Mouse (Mus musculus): ENCODE results near the gene Wfdc8.
"Not testable (repeated sequence)": the region's sequence is repeated elsewhere in the genome, so short reads cannot be mapped to it uniquely, and the experiment has no call there.

The Wfdc8 gene

DNA sequence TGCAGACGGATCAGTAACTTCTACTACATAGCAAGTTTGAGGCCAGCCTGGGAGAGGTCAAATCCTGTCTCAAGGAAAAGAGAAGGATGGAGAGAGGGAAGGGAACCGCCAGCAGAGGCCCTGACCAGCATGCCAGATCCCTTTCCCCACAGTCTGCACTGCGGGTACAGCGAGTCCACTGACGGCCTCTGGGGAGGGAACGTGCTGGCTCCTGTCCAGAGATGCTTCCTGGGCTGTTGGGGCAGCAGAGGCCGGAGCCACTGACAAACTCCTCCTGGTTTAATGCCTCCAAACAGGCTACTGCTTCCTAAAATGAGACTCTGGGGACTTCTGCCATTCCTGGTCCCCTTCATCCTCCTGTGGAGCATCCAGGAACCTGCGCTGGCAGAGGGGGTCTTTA lies at the start of gene Wfdc8, which contains the start of gene Wfdc6b:
Gene Wfdc8, minus strand, starts transcription at position 156 of the 400 bp plus-strand sequence.
Gene Wfdc6b, plus strand, starts transcription at position 52 of the 400 bp plus-strand sequence.
- DNase-seq (ENCODE audit: low spot score in 2 of 2) = not testable (repeated sequence)

DNA sequence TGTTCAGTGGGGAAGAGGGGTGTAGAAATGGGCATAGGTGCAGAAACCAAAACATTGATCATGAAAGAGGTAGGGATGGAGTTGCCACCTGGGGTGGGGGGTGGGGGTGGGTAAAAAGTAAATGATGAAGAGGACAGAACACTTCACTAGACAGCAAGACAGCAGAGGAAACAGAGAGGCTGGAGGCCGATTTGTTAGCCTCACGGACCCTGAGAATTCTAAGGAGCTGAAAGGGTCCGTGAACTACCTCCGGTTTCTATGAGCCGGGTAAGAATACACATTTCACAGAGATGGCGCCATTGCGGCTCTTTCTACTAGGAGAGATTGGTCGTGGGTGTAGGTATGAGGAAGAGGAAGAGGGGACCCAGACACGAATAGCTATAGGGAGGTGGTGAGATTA lies 43.1 kb upstream of the Wfdc8 start, which contains the start of gene Wfdc9:
Gene Wfdc9, minus strand, starts transcription at position 101 of the 400 bp plus-strand sequence.
- no peak for DNase-seq (ENCODE audit: low spot score in 2 of 2)

DNA sequence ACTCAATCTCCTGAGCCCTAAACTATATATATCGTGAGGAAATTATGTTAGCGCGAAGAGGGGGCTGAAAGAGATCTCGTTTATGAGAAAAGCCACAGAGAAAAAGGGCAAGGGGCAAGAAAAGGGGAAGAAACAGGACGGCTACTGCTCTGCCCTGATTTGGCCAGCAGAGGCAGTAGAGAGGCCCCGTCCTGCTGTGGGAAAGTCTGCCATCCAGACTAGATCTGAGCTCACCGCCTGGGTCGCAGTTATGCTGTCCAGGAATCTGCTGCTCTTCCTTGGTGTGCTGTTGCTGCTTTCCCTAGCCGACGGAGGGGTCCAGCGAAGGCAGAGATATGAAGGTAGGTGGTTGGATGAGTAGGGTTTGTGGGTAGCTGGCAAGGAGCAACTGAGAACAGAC lies 42.4 kb upstream of the Wfdc8 start, which contains the start of gene Wfdc10:
Gene Wfdc10, plus strand, starts transcription at position 189 of the 400 bp plus-strand sequence.
- peak; percentile 49 to 82 for DNase-seq (ENCODE audit: low spot score in 2 of 2)

DNA sequence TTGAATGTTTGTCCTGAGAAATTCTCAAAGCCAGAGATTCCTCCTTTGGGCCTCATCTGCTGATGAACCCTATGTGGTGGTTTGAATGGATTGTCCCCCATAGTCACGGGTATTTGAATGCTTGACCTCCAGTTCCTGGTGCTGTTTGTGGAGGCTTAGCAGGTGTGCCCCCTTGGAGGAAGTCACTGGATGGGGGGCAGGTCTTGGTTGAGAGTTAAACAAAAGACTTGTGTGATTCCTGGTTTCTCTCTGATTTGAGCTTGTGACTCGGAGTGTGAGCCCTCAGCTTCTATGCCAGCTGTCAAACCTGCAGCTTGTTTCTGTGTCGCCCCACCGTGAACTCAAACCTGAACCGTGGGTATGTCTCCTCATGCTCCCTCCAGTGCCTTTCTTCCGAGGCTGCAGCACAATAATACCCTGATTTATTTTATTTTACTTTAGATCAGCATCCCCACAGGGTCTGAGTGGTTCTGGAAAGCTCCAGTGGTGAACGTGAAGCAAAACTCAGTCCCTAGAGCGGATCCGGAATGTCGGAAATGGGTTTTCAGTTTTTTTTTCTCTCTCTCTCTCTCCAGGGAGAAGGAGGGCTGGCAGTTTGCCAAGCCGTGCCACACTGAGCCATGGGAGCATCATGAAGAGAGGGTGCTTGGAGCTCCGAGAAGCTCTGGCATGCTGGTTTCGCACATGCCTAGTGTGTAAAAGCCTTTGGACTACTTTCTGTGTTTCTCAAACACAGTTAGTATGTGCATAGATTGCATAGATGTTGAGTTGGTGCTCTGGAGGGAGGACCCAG lies 28.7 kb upstream of the Wfdc8 start:
- DNase-seq (ENCODE audit: low spot score in 2 of 2) = no peak

DNA sequence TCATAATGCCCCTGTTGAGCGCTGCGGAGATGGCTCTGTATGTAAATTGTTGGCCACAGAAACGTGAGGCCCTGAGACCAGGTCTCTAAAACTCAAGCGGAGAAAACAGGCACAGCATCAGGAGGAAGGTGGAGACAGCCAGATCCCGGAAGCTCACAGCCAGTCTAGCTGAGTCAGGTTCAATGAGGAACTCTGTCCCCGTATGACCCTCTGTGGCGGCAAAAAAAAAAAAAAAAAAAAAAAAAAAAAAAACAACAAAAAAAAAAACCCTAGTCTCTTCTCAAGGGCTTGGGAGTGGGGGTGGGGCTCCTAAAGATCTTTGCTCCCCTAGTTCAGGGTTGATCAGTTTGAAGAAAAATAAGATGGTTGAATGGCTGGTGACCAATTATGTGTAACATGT lies 27.7 kb upstream of the Wfdc8 start:
- DNase-seq (ENCODE audit: low spot score in 2 of 2) = no peak

DNA sequence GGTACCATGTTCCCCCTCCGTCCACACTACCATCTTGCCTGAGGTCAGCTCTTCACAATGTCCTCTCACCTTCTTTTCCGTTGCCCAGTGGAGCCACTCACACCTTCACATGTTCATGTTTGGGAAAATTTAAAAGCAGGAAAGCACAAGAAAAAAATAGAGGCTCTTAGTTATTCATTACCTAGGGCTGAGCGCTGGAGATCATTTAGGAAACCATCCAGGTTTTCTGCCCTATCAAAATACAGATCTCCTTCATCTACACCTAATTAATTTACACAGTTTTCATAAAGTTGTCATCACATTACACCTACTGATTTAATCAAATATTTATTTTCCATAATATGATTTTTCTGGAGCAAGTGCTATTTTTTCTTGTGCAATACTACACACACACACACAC lies 25.3 kb upstream of the Wfdc8 start, which contains the start of gene Wfdc16:
Gene Wfdc16, minus strand, starts transcription at position 101 of the 400 bp plus-strand sequence.
- DNase-seq (ENCODE audit: low spot score in 2 of 2) = no peak

DNA sequence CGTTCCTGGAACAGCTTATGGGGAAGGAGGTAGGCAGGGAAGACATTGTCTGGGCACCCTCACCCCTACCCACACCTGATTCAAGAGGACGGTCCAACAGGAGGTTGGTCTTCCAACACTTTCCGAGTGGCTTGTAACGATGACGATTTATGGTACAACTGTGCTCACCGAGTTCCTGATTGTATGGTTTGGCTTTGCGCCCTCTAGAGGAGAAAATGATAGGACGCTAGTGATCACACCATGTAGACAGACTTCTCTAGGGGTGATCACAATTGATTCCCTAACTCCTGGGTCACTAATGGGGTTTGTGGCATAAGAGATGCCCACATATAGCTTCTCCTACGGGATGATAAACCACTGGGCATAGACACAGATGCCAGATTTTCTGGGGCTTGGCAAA lies 21.8 kb upstream of the Wfdc8 start:
- DNase-seq (ENCODE audit: low spot score in 2 of 2) = no peak

DNA sequence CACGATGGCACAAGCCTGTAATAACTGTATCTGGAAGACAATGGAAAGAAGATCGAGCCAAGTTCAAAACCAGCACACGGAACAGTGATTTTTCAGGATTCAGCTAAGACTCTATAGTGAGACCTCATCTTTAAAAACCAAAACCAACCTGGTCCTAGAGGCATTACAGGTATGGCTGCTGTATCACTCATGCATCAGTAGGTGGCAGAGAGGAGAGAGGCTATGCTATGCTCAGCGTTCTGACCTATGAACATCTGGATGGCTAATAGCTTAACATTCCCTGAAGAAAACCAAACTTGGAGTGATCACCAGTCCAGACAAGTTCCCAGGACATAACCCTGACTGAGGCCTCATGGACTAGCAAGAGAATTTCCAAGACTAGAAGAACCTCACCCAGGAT lies 8.3 kb upstream of the Wfdc8 start:
- DNase-seq (ENCODE audit: low spot score in 2 of 2) = no peak

DNA sequence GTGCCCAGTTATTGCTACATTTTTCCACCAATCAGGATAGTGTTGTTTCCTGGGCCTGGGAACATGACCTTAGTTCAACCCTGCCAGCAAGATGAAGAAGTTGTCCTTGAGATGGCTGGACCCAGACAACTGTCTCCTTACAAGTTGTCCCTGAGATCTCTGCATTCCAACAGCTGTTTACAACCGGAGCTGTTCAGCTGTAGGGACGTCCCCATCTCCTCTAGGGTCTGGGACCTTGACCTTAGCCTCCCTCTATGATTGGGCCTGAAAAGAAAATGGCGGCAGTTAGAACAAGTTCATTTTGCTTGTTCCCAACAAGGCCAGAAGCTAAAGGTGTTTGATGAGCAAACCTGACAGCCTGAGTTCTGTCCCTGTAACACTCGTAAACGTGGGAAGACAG lies 5.6 kb upstream of the Wfdc8 start:
- DNase-seq (ENCODE audit: low spot score in 2 of 2) = no peak

DNA sequence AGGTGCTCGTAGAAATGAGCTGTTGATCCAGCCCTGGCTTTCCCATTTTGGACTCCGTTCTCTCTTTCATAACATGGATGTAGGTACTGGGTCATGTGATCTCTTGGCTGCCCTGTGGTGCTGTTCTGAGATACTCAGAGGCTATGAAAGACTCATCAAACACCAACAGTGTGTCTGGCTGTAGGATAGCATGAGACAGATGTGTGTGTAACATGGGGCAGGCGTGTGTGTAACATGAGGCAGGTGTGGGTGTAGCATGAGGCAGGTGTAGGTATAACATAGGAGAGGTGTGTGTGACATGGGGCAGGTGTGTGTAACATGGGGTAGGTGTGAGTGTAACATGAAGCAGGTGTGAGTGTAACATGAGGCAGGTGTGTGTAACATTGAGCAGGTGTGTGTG lies 2.0 kb upstream of the Wfdc8 start:
- DNase-seq (ENCODE audit: low spot score in 2 of 2) = no peak

DNA sequence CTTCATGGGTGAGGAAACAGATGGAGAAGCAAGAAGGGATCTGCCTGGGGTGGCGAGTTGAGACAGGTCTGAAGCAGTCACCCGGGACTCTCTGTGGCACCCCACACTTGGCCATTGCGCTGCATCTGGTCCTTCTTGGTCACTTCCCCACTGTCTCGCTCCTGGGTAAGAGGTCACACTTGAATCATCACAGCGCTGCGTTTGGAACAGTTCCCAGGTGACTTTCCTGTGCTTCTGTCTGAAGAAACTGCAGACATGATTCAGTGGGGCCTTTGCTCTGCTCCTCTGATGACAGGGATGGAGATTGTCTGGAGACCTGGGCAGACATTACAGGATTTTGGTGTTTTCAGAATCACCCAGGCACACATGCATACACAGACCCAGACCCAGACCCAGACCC lies 4.6 kb downstream of the Wfdc8 start:
- DNase-seq (ENCODE audit: low spot score in 2 of 2) = no peak

DNA sequence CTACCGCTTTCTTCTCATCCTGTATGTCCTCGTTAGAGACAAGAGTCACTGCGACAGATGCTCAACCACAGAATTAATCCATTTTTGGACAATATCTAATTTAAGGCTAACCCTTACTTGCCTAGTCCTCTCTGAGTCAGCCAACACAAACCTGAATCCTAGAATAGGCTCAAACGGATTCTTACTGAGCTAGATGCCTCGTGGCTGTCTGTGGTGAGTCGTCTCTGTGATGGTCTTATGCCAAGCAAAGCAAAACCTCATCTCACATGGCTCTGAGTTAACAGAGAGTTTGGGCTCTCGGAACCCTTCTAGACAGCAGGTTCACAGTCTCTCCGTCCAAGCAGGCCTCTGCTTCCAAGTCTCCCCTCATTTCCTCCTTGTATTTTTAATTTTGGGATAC lies 9.0 kb downstream of the Wfdc8 start:
- DNase-seq (ENCODE audit: low spot score in 2 of 2) = no peak

DNA sequence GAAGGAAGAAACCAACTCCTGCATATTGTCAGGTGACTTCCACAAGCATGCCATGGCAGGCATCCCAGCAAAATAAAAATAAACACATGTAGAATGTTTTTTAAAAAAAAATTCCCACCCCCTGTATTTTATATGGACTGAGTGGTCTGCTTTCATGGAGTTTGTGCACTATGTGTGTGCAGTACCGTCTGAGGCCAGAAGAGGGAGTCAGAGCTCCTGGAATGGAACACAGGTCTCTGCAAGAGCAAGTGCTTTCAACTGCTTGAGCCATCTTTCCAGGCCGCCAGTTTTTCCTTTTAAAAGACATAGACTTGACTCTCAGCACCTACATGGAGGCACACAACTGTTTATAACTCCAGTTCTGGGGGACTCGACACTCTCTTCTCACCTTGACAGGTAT lies 9.9 kb downstream of the Wfdc8 start:
- DNase-seq (ENCODE audit: low spot score in 2 of 2) = no peak

DNA sequence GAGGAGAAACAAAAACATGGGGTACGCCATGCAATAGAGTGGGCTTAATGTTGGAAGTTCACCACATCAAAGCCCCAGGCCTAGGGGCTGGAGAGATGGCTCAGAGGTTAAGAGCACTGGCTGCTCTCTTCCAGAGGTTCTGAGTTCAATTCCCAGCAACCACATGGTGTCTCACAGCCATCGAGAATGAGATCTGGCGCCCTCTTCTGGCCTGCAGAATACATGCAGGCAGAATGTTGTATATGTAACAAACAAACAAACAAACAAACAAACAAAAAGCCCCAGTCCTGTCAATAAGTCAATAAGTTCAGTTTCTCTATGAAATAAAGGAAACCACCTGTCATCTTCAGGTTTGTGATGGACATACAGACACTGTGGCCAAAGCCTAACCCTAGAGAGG lies 13.2 kb downstream of the Wfdc8 start:
- DNase-seq (ENCODE audit: low spot score in 2 of 2) = no peak

DNA sequence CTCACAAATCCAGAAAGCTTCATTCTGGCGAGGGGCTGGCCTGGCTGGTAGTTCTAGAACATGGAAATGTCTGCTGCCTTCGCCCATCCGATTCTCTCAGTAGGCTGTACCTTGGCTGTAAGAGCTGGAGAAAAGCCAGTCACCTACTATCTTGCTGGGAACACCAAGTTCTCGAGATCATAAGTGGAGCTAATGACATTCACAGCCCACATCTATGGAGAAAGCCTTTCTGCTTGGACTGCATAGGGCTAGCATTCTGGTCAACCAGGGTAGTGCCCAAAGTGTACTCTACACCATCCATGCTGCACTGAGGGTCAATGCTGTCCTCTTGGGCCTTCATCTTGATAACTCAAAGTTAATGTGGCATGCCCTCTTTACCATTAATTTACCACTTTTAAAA lies 19.9 kb downstream of the Wfdc8 start, which contains the start of gene Eppin:
Gene Eppin, minus strand, starts transcription at position 101 of the 400 bp plus-strand sequence.
- DNase-seq (ENCODE audit: low spot score in 2 of 2) = no peak

DNA sequence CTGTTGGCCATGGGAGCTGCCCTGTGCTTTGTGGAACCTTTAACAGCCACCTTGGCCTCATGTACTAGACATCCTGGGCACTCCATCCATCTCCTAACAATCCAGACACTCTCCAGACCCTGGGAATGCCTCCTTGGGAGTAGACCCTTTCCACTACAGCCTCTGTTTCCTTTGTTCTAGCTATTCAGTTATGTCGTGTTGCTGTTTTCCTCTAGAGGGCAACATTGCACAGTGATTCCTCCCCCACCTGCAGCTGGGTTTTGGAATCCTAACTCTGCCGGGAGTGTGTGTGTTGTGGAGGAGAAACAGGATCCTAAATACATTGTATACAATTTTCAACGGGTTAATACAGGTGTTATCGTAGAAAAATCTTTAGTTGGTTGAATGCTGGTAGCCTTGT lies 21.4 kb downstream of the Wfdc8 start:
- DNase-seq (ENCODE audit: low spot score in 2 of 2) = no peak

DNA sequence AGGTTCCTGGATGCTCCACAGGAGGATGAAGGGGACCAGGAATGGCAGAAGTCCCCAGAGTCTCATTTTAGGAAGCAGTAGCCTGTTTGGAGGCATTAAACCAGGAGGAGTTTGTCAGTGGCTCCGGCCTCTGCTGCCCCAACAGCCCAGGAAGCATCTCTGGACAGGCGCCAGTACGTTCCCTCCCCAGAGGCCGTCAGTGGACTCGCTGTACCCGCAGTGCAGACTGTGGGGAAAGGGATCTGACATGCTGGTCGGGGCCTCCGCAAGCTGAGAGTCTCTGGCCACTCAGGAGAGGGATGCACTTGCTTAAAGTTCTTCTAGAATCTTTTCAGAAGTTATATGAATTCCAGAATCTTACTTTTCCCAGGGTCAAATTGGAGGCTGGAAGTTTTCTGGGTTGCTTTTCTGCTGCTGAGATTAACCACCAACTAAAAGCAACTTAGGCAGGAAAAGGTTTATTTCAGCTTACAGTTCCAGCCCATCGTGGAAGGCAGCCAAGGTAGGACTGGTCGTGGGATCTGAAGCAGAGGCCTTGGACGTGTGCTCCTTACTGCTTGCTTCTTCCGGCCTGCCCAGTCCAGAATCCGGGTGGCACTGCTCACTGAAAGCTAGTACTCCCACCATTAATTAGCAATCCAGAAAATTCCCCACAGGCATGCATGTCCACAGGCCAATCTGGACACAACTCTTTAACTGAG lies 28.3 kb downstream of the Wfdc8 start, which contains the start of gene Wfdc6a:
Gene Wfdc6a, minus strand, starts transcription at position 423 of the 701 bp plus-strand sequence.
- not testable (repeated sequence) for DNase-seq (ENCODE audit: low spot score in 2 of 2)

DNA sequence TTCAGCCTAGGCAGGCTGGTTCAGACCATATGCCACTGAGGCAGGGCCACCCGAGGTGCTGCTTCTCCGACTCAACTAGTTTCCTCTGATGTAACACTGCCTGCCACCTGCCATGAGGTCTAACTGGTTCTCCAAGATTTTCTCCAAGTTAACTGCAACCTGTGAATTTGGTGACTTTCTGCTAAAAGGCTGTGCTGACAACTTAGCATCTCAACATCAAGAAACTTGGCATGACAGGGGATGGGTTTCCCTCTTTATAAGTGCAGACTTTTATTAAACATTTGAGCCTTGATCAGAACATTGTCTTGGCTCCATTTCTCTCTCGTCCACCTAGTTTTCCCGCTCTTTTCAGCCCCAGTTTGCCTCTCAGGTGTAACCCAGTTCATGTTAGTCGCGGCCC lies 40.1 kb downstream of the Wfdc8 start, which contains the start of gene Spint3:
Gene Spint3, minus strand, starts transcription at position 101 of the 400 bp plus-strand sequence.
- not testable (repeated sequence) for DNase-seq (ENCODE audit: low spot score in 2 of 2)

DNA sequence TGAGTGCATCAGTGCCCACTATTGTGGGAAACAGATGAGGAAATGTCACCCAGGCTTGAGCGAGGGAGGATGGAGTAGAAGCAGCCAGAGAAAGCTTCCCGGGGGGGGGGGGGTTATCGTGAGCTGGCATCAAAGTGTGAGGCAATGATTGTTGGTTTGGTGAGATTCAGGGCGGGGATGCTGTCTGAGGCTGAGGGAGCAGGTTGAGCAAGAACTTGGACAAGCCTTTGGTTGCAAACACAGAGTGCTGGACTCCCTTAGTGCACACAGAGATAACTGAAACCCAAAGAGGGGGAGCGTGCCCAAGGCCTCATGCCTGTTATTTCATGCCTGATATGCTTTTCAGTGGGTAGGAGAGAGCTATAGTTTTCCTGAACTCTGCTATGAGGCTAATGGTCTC lies 46.0 kb downstream of the Wfdc8 start:
- DNase-seq (ENCODE audit: low spot score in 2 of 2) = no peak

DNA sequence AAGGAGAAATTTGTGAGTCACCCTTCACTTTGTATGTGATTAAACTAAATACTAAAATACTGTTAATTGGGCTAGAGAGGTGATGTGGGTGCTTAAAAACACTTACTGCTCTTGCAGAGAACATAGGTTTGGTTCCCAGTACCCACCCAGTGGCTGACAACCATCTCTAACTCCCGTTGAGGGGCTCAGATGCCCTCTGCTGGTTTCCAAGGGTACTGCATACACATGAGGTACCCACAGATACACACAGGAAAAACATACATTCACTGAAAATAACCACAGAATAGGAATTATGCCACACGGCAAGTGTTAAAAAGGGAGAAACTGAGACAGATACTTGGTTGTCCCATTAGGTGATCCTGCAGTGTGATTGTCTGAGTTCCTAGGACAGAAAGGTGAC lies 46.4 kb downstream of the Wfdc8 start:
- DNase-seq (ENCODE audit: low spot score in 2 of 2) = no peak

DNA sequence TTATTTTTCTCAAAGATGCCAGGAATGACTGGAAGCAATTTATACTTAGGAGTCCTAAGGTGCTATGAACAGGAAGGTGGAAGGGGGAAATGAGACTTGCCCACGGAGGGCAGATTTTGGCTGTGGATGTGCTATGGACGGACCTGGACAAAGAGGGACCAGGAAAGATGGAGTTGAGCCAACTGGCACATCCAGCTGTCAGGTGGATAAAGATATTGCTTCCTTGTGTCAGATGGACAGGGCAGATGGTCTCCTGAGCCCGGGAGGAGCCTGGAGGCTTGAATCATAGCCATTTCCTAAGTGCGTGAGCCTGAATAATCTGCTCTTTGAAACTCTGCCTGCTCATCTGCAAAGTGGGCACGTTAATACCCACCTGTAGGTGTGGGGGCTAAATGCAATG lies 49.1 kb downstream of the Wfdc8 start:
- no peak for DNase-seq (ENCODE audit: low spot score in 2 of 2)

DNA sequence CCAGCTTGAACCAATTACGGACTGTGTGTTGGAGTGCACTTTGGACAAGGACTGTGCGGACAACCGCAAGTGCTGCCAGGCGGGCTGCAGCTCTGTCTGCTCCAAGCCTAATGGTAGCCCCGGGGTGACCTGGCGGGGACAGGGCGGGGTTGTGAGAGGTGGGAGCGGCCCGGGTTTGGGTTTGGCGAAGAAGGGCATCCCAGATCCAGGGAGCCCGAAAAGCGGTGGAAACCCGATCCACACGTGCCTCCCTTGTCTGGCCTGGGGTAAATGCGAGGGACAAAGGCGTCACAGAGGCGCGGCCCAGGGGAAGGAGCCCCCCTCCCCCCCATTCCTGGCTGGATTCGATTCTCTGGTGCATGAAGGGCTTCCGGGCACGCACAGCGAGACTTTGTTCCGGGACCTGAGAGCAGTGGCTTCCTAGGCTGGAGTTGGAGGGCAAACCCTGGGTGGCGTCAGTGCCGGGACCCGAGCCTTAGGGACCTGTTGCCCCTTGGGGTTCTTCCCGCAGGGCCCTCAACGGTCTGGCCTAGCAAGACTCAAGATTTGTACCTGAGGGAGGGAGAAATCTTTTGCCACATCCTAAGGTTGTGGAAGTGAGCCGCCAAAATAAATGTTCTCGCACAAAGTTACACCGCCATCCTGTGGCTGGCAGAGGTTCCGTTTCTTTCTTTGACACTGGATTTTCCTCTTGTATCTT lies 49.9 kb downstream of the Wfdc8 start:
- DNase-seq (ENCODE audit: low spot score in 2 of 2) = no peak
